Mouse (Mus musculus) limb, embryonic 10.5 days (tissue): ENCODE measurements around the gene Fchsd2. TPM values are rescaled to one million over a fixed set of nuclear protein-coding genes. Genes with fewer than 3 reads are reported as not detected.

Experiments
- DNase-seq: peaks from one replicate; pipeline ENCODE4 v3.0.0-alpha.2; 2017; ENCODE audit warnings: low spot score
- H3K27ac ChIP-seq: fragments of 300-500 bp; sonication (generic); 2 replicates; pipeline ENCODE4 v1.5.1; 2016; ENCODE audit warnings: mild to moderate bottlenecking
- H3K27me3 ChIP-seq: fragments of 300-500 bp; sonication (generic); 2 replicates; pipeline ENCODE4 v1.6.1; 2016; ENCODE audit warnings: low read depth, mild to moderate bottlenecking; ENCODE audit not compliant: poor library complexity, severe bottlenecking
- H3K36me3 ChIP-seq: fragments of 300-500 bp; sonication (generic); 2 replicates; pipeline ENCODE4 v1.6.1; 2016; ENCODE audit warnings: mild to moderate bottlenecking, moderate library complexity
- H3K4me1 ChIP-seq: fragments of 300-500 bp; sonication (generic); 2 replicates; pipeline ENCODE4 v1.6.1; 2016
- H3K4me3 ChIP-seq: fragments of 300-500 bp; sonication (generic); 2 replicates; pipeline ENCODE4 v1.5.1; 2016; ENCODE audit warnings: mild to moderate bottlenecking, moderate library complexity
- H3K9me3 ChIP-seq: fragments of 300-500 bp; sonication (generic); replicated peaks from 2 replicates; pipeline ENCODE4 v1.6.1; 2016; ENCODE audit warnings: mild to moderate bottlenecking
- WGBS: fragments of 180-500 bp; shearing (Covaris S2); methylation state at CpG from one replicate; pipeline ENCODE4 v1.1.7; 2016; 5-methylcytosine and 5-hydroxymethylcytosine counted together
- polyA plus RNA-seq: library from polyadenylated mRNA; unstranded; fragments of >200 nt; fragmentation: Nextera tagmentation; extraction: Ambion mirVana; gene quantifications from 2 replicates; pipeline ENCODE4 v1.2.1, GENCODE M21; 2016

Fchsd2 gene
- polyA plus RNA-seq, 1 experiment from 2014 or later, result 21.5 TPM

GRCm38 (mm10) chr7:101108653-101109005, 16.0 kb downstream of the Fchsd2 start:
- Histone ChIP-seq H3K9me3 (no peaks in the 10 kb centered on the region), H3K36me3 (peaks cover 25% of the 10 kb centered on the region), H3K4me1 (peaks cover 22% of the 10 kb centered on the region), H3K27ac (peak overlapping the region; percentile 96), H3K4me3 (peak overlapping the region; percentile 89), H3K27me3 (no peaks in the 10 kb centered on the region)
- 3% methylated on average over 13 of the region's 35 CpGs for WGBS
- DNase-seq, result peak; percentile 87

GRCm38 (mm10) chr7:101109006-101109855, 16.6 kb downstream of the Fchsd2 start:
- peak; percentile 65 for DNase-seq
- peak overlapping the region; percentile 89 for H3K4me3 ChIP-seq
- H3K36me3 ChIP-seq, result peaks cover 31% of the 10 kb centered on the region
- H3K27ac ChIP-seq, result peak overlapping the region; percentile 96
- H3K9me3 ChIP-seq, result no peaks in the 10 kb centered on the region
- H3K27me3 ChIP-seq, result no peaks in the 10 kb centered on the region
- peaks cover 22% of the 10 kb centered on the region for H3K4me1 ChIP-seq
- under 1% methylated on average over 47 of the region's 47 CpGs for WGBS

- WGBS, result 11% methylated on average over 8 of the region's 8 CpGs
- no peak for DNase-seq
These were observed 17.2 kb downstream of the Fchsd2 start for GRCm38 (mm10) chr7:101109856-101110350.

GRCm38 (mm10) chr7:101113410-101113809, 20.7 kb downstream of the Fchsd2 start:
- Histone ChIP-seq H3K9me3 (no peaks in the 10 kb centered on the region), H3K27me3 (no peaks in the 10 kb centered on the region), H3K27ac (no peak overlapping the region), H3K4me3 (no peak overlapping the region), H3K36me3 (peaks cover 72% of the 10 kb centered on the region), H3K4me1 (peaks cover 11% of the 10 kb centered on the region)
- DNase-seq, result no peak
- WGBS, result 93% methylated on average over 3 of the region's 3 CpGs

More at GRCm38 (mm10) chr7:101109856-101110350, 17.2 kb downstream of the Fchsd2 start:
- peaks cover 37% of the 10 kb centered on the region for H3K36me3 ChIP-seq
- no peaks in the 10 kb centered on the region for H3K9me3 ChIP-seq
- H3K4me1 ChIP-seq, result peaks cover 22% of the 10 kb centered on the region
- H3K27me3 ChIP-seq, result no peaks in the 10 kb centered on the region
- peak overlapping the region; percentile 96 for H3K27ac ChIP-seq
- H3K4me3 ChIP-seq, result peak overlapping the region; percentile 89

- Histone ChIP-seq H3K4me3 (no peak overlapping the region), H3K9me3 (no peaks in the 10 kb centered on the region), H3K27ac (no peak overlapping the region), H3K4me1 (peaks cover 11% of the 10 kb centered on the region), H3K36me3 (peaks cover 82% of the 10 kb centered on the region), H3K27me3 (no peaks in the 10 kb centered on the region)
- DNase-seq, result no peak
- 94% methylated on average over 1 of the region's 1 CpGs for WGBS
These were observed 21.7 kb downstream of the Fchsd2 start for GRCm38 (mm10) chr7:101114328-101114727.

- Histone ChIP-seq H3K4me3 (no peak overlapping the region), H3K4me1 (no peaks in the 10 kb centered on the region)
- 97% methylated on average over 7 of the region's 7 CpGs for WGBS
These were observed 26.7 kb downstream of the Fchsd2 start for GRCm38 (mm10) chr7:101119391-101119790.

GRCm38 (mm10) chr7:101123579-101124347, 31.1 kb downstream of the Fchsd2 start:
- H3K27ac ChIP-seq, result no peak overlapping the region
- DNase-seq, result no peak
- no peaks in the 10 kb centered on the region for H3K4me1 ChIP-seq
- H3K9me3 ChIP-seq, result no peaks in the 10 kb centered on the region
- H3K36me3 ChIP-seq, result peaks cover 32% of the 10 kb centered on the region
- WGBS, result 81% methylated on average over 6 of the region's 6 CpGs
- no peak overlapping the region for H3K4me3 ChIP-seq
- H3K27me3 ChIP-seq, result no peaks in the 10 kb centered on the region

More at GRCm38 (mm10) chr7:101119391-101119790, 26.7 kb downstream of the Fchsd2 start:
- Histone ChIP-seq H3K36me3 (peaks cover 74% of the 10 kb centered on the region), H3K27me3 (no peaks in the 10 kb centered on the region), H3K9me3 (no peaks in the 10 kb centered on the region), H3K27ac (no peak overlapping the region)
- DNase-seq, result no peak

- DNase-seq, result no peak
- Histone ChIP-seq H3K27ac (no peak overlapping the region), H3K9me3 (no peaks in the 10 kb centered on the region), H3K36me3 (0 out of 2 replicates have a peak, but pooled peaks cover 2% of the 10 kb centered on the region), H3K4me1 (no peaks in the 10 kb centered on the region), H3K27me3 (no peaks in the 10 kb centered on the region), H3K4me3 (no peak overlapping the region)
- WGBS, result 91% methylated on average over 3 of the region's 3 CpGs
These were observed 35.1 kb downstream of the Fchsd2 start for GRCm38 (mm10) chr7:101127737-101128136.

- 93% methylated on average over 4 of the region's 4 CpGs for WGBS
- Histone ChIP-seq H3K27ac (no peak overlapping the region), H3K36me3 (0 out of 2 replicates have a peak, but pooled peaks cover 2% of the 10 kb centered on the region), H3K27me3 (no peaks in the 10 kb centered on the region), H3K9me3 (no peaks in the 10 kb centered on the region), H3K4me1 (no peaks in the 10 kb centered on the region), H3K4me3 (no peak overlapping the region)
- no peak for DNase-seq
These were observed 35.9 kb downstream of the Fchsd2 start for GRCm38 (mm10) chr7:101128536-101128935.

GRCm38 (mm10) chr7:101130646-101131045, 38.0 kb downstream of the Fchsd2 start:
- no peaks in the 10 kb centered on the region for H3K9me3 ChIP-seq
- 0 out of 2 replicates have a peak, but pooled peaks cover 2% of the 10 kb centered on the region for H3K36me3 ChIP-seq
- DNase-seq, result no peak
- 90% methylated on average over 3 of the region's 3 CpGs for WGBS
- no peak overlapping the region for H3K27ac ChIP-seq
- H3K4me1 ChIP-seq, result no peaks in the 10 kb centered on the region
- H3K4me3 ChIP-seq, result no peak overlapping the region
- H3K27me3 ChIP-seq, result no peaks in the 10 kb centered on the region

GRCm38 (mm10) chr7:101131281-101131680, 38.6 kb downstream of the Fchsd2 start:
- Histone ChIP-seq H3K36me3 (0 out of 2 replicates have a peak, but pooled peaks cover 2% of the 10 kb centered on the region), H3K9me3 (no peaks in the 10 kb centered on the region), H3K27ac (no peak overlapping the region), H3K4me3 (no peak overlapping the region), H3K27me3 (no peaks in the 10 kb centered on the region), H3K4me1 (no peaks in the 10 kb centered on the region)
- WGBS, result 80% methylated on average over 6 of the region's 6 CpGs
- no peak for DNase-seq

GRCm38 (mm10) chr7:101133591-101133990, 40.9 kb downstream of the Fchsd2 start:
- WGBS, result 93% methylated on average over 2 of the region's 2 CpGs
- Histone ChIP-seq H3K27ac (no peak overlapping the region), H3K9me3 (no peaks in the 10 kb centered on the region)

GRCm38 (mm10) chr7:101134117-101134516, 41.5 kb downstream of the Fchsd2 start:
- Histone ChIP-seq H3K36me3 (no peaks in the 10 kb centered on the region), H3K27ac (no peak overlapping the region), H3K4me3 (no peak overlapping the region), H3K9me3 (no peaks in the 10 kb centered on the region), H3K27me3 (no peaks in the 10 kb centered on the region), H3K4me1 (no peaks in the 10 kb centered on the region)
- no peak for DNase-seq
- 95% methylated on average over 2 of the region's 2 CpGs for WGBS

More at GRCm38 (mm10) chr7:101133591-101133990, 40.9 kb downstream of the Fchsd2 start:
- Histone ChIP-seq H3K4me3 (no peak overlapping the region), H3K4me1 (no peaks in the 10 kb centered on the region), H3K27me3 (no peaks in the 10 kb centered on the region), H3K36me3 (no peaks in the 10 kb centered on the region)
- no peak for DNase-seq
